Mouse (Mus musculus) fat pad, adult 2 months (tissue): ENCODE data around the gene Lrrc74b.

Experiments used
- DNase-seq: peaks from one replicate; pipeline ENCODE4 v3.0.0-alpha.2; 2011; ENCODE audit warnings: low read depth, low spot score; ENCODE audit errors: extremely low read depth

The Lrrc74b gene

GRCm38 (mm10) chr16:17502681-17503080, 58.4 kb downstream of the Lrrc74b start:
- DNase-seq = no peak

GRCm38 (mm10) chr16:17499249-17499883, 61.7 kb downstream of the Lrrc74b start:
- no peak for DNase-seq

GRCm38 (mm10) chr16:17496499-17497305, 64.3 kb downstream of the Lrrc74b start:
- DNase-seq = no peak
